In the genomic region with DNA sequence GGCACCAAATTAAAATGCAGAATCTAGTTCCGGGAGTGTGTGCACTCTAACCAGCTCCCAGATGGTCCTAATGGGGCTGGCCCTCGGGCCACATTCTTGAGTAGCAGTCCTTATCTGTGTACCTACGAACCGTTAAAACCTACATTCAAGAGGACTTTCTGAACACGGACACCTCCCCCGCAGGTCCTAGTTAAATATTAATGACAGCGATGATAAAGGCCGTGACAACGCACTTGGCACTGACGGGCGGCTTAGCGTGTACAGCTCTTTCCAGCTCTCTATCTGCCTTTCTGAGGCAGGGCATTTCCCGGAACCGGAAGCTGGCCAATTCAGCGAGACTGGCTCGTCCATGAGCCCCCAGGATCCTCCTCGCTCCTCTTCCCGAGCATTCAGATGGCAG, we compare ENCODE assay signal across 10 mouse cellular contexts. TPM values are rescaled to one million over a fixed set of nuclear protein-coding genes. Genes with fewer than 3 reads are reported as not detected.
DNase-seq lines count a peak whose midpoint lies in the region; ATAC-seq and TF ChIP-seq lines count a peak whose summit lies in the region.
"Had no signal": no experiment of that assay in that cellular context is flagged by ENCODE, and none has a peak within 500 bp of the region (broad histone marks: within the 10 kb centered on the region; RNA-seq: fewer than 3 reads in every experiment).

No protein-coding gene starts in this region.

- intact Hi-C loops in gastrocnemius, postnatal 14 days (cut with DNase I; ENCODE audit: low total_unique reads), result no loop called here

- H3K27ac ChIP-seq in hindbrain, embryonic 13.5 days, result no peak overlapping the region
- no peak overlapping the region for H3K27ac ChIP-seq in hindbrain, embryonic 10.5 days
- no peak overlapping the region; the same call in 1 of the 2 replicates for H3K27ac ChIP-seq in heart, postnatal 0 days (ENCODE audit: low read depth)
- peak overlapping the region; percentile 75 for H3K27ac ChIP-seq in liver, adult 2 months (replicated peaks; ENCODE audit: insufficient read depth, low read depth, low read length)
- no peak overlapping the region for H3K27ac ChIP-seq in midbrain, postnatal 0 days (ENCODE audit: low read depth, low read length)
- H3K27ac ChIP-seq: macrophage had no signal

- no peaks in the 10 kb centered on the region for H3K79me2 ChIP-seq in liver, adult 2 months (ENCODE audit: control insufficient read depth, insufficient read depth, low read length)

- ATAC-seq in hindbrain, embryonic 13.5 days (ENCODE audit: low FRiP score), result no peak
- peak; percentile 64; the same call in 1 of the 2 replicates for ATAC-seq in heart, postnatal 0 days (ENCODE audit: insufficient read depth, low read depth)
- ATAC-seq in midbrain, postnatal 0 days (ENCODE audit: low FRiP score), result no peak

- no peak for TF ChIP-seq CTCF in heart, postnatal 0 days (IDR thresholded peaks at IDR 0.05; ENCODE audit: low read depth)
- TF ChIP-seq CTCF in liver, adult 2 months (IDR thresholded peaks at IDR 0.05; ENCODE audit: low read depth, low read length), result no peak
- no peak for TF ChIP-seq CTCF in midbrain, postnatal 0 days (IDR thresholded peaks at IDR 0.05)

- DNase-seq in hindbrain, embryonic 10.5 days (ENCODE audit: low spot score), result no peak
- DNase-seq in heart, postnatal 0 days (ENCODE audit: low spot score), result peak; percentile 66
- DNase-seq in liver, adult 2 months (ENCODE audit: extremely low read depth, low read depth, low spot score), result peak; percentile 93
- peak; percentile 28 for DNase-seq in midbrain, postnatal 0 days (ENCODE audit: low spot score)
- no peak for DNase-seq in left cerebral cortex, adult 11 months (ENCODE audit: low spot score)
- DNase-seq in T-cell, adult 2 months (ENCODE audit: low spot score), result no peak
- DNase-seq in gastrocnemius, postnatal 14 days, result no peak

- peaks cover 7% of the 10 kb centered on the region; the same call in 1 of the 2 replicates for H3K4me1 ChIP-seq in hindbrain, embryonic 13.5 days (replicated peaks)
- H3K4me1 ChIP-seq in hindbrain, embryonic 10.5 days (replicated peaks), result peaks cover 13% of the 10 kb centered on the region; the same call in 1 of the 2 replicates
- 0 out of 2 replicates have a peak, but pooled peaks cover 4% of the 10 kb centered on the region for H3K4me1 ChIP-seq in heart, postnatal 0 days (ENCODE audit: control insufficient read depth, insufficient read depth)
- peaks cover 4% of the 10 kb centered on the region; the same call in 1 of the 2 replicates for H3K4me1 ChIP-seq in liver, adult 2 months (ENCODE audit: control insufficient read depth, insufficient read depth, low read length)
- no peaks in the 10 kb centered on the region for H3K4me1 ChIP-seq in midbrain, postnatal 0 days (ENCODE audit: insufficient read depth, low read length)

- TF ChIP-seq POLR2A in liver, adult 2 months (IDR thresholded peaks at IDR 0.05; ENCODE audit: extremely low read depth, insufficient read depth, low read length), result no peak

- 59% methylated on average over 18 of the region's 18 CpGs for WGBS in hindbrain, embryonic 13.5 days
- 75% methylated on average over 18 of the region's 18 CpGs for WGBS in hindbrain, embryonic 10.5 days
- 8% methylated on average over 18 of the region's 18 CpGs for WGBS in heart, postnatal 0 days
- 2% methylated on average over 18 of the region's 18 CpGs for WGBS in liver, adult 2 months
- WGBS in midbrain, postnatal 0 days, result 40% methylated on average over 18 of the region's 18 CpGs

- no peaks in the 10 kb centered on the region for H3K27me3 ChIP-seq in hindbrain, embryonic 13.5 days
- no peaks in the 10 kb centered on the region for H3K27me3 ChIP-seq in hindbrain, embryonic 10.5 days (ENCODE audit: insufficient read depth, poor library complexity, severe bottlenecking)
- H3K27me3 ChIP-seq in heart, postnatal 0 days (ENCODE audit: control insufficient read depth, insufficient read depth, low read length), result no peaks in the 10 kb centered on the region
- H3K27me3 ChIP-seq in liver, adult 2 months (ENCODE audit: control insufficient read depth, insufficient read depth, low read length), result no peaks in the 10 kb centered on the region
- no peaks in the 10 kb centered on the region for H3K27me3 ChIP-seq in midbrain, postnatal 0 days (ENCODE audit: insufficient read depth, low read length)

- peak overlapping the region; percentile 11; the same call in 1 of the 2 replicates for H3K4me2 ChIP-seq in hindbrain, embryonic 13.5 days
- H3K4me2 ChIP-seq in heart, postnatal 0 days (ENCODE audit: low read depth, low read length), result peak overlapping the region; percentile 55
- H3K4me2 ChIP-seq in midbrain, postnatal 0 days (ENCODE audit: low read depth, low read length, poor library complexity, severe bottlenecking), result peak overlapping the region; percentile 23; the same call in 1 of the 2 replicates

- H3K9ac ChIP-seq in hindbrain, embryonic 13.5 days, result no peak overlapping the region
- no peak overlapping the region for H3K9ac ChIP-seq in heart, postnatal 0 days (replicated peaks; ENCODE audit: low read depth, low read length)
- H3K9ac ChIP-seq in liver, adult 2 months (ENCODE audit: low read depth, low read length), result peak overlapping the region; percentile 2; the same call in 1 of the 2 replicates
- no peak overlapping the region for H3K9ac ChIP-seq in midbrain, postnatal 0 days (replicated peaks; ENCODE audit: low read length, poor library complexity, severe bottlenecking)

- no peaks in the 10 kb centered on the region for H3K36me3 ChIP-seq in hindbrain, embryonic 13.5 days
- no peaks in the 10 kb centered on the region for H3K36me3 ChIP-seq in hindbrain, embryonic 10.5 days
- no peaks in the 10 kb centered on the region for H3K36me3 ChIP-seq in heart, postnatal 0 days (replicated peaks; ENCODE audit: control insufficient read depth, insufficient read depth, low read length)
- H3K36me3 ChIP-seq in liver, adult 2 months (ENCODE audit: control insufficient read depth, insufficient read depth, low read length), result no peaks in the 10 kb centered on the region
- H3K36me3 ChIP-seq in midbrain, postnatal 0 days (ENCODE audit: insufficient read depth, low read length), result no peaks in the 10 kb centered on the region

- no peak for TF ChIP-seq EP300 in heart, postnatal 0 days (IDR thresholded peaks at IDR 0.05; ENCODE audit: low read depth)

- no peaks in the 10 kb centered on the region for H3K9me3 ChIP-seq in hindbrain, embryonic 13.5 days
- no peaks in the 10 kb centered on the region for H3K9me3 ChIP-seq in hindbrain, embryonic 10.5 days
- no peaks in the 10 kb centered on the region for H3K9me3 ChIP-seq in heart, postnatal 0 days (replicated peaks; ENCODE audit: control insufficient read depth, low read length)
- no peaks in the 10 kb centered on the region for H3K9me3 ChIP-seq in midbrain, postnatal 0 days (ENCODE audit: low read length)

- H3K4me3 ChIP-seq in hindbrain, embryonic 13.5 days, result no peak overlapping the region
- no peak overlapping the region for H3K4me3 ChIP-seq in hindbrain, embryonic 10.5 days
- peak overlapping the region; percentile 26 for H3K4me3 ChIP-seq in heart, postnatal 0 days (ENCODE audit: low read depth, low read length)
- 0 out of 2 replicates have a peak overlapping the region, but pooled peaks have one; percentile 1 for H3K4me3 ChIP-seq in liver, adult 2 months (ENCODE audit: insufficient read depth, low read depth, low read length)
- no peak overlapping the region for H3K4me3 ChIP-seq in midbrain, postnatal 0 days (ENCODE audit: low read depth, low read length)

RNA-seq across cellular contexts. Expression of a gene that starts 29.9 kb away (rescaled TPM):
- 10.9 and 12.5 TPM in 2 replicates for polyA plus RNA-seq in hindbrain, embryonic 13.5 days (2015; fragmentation: Nextera tagmentation; extraction: Ambion mirVana)
- polyA plus RNA-seq in hindbrain, embryonic 10.5 days (2016; fragmentation: Nextera tagmentation; extraction: Ambion mirVana), result 12.7 and 14.4 TPM in 2 replicates
- 50.2 and 54.3 TPM in 2 replicates for total RNA-seq in heart, postnatal 0 days (2014; rRNA removed; ENCODE audit: low replicate concordance)
- 7.1 and 7.3 TPM in 2 replicates for polyA plus RNA-seq in heart, postnatal 0 days (2015; fragmentation: Nextera tagmentation; extraction: Ambion mirVana)
- 12.4 and 13.3 TPM in 2 replicates for total RNA-seq in liver, adult 2 months (2014; rRNA removed)
- polyA plus RNA-seq in liver, adult 2 months (2012; rRNA removed), result 12.9 and 14.8 TPM in 2 replicates
- total RNA-seq in midbrain, postnatal 0 days (2014; rRNA removed), result 76.3 and 90.8 TPM in 2 replicates
- 16.6 and 22.6 TPM in 2 replicates for polyA plus RNA-seq in midbrain, postnatal 0 days (2015; fragmentation: Nextera tagmentation; extraction: Ambion mirVana)
- total RNA-seq in gastrocnemius, postnatal 14 days (2021), result 10 to 100 TPM; 39.7 to 49.4 TPM
- total RNA-seq: CH12.LX had no signal

Comparison
In these comparisons a context has a peak if more than half of its experiments do, and no peak if none do; other contexts are left out.
1. H3K4me3 ChIP-seq: peak in heart, postnatal 0 days (single experiment) and liver, adult 2 months (single experiment); none in hindbrain, embryonic 13.5 days (single experiment), hindbrain, embryonic 10.5 days (single experiment) and midbrain, postnatal 0 days (single experiment).
2. DNase-seq: peak in heart, postnatal 0 days (single experiment), liver, adult 2 months (single experiment) and midbrain, postnatal 0 days (single experiment); none in hindbrain, embryonic 10.5 days (single experiment), left cerebral cortex, adult 11 months (single experiment), T-cell, adult 2 months (single experiment) and gastrocnemius, postnatal 14 days (single experiment).
3. Peak in every context shown above with its lines, with median percentiles within 50 percentile points of each other: H3K4me2 ChIP-seq.